Mouse (Mus musculus) limb, embryonic 15.5 days (tissue): Measurements from ENCODE around the gene Ncoa5. TPM values are rescaled to one million over a fixed set of nuclear protein-coding genes. Genes with fewer than 3 reads are reported as not detected.

ENCODE experiments used
- ATAC-seq: fragments of 200-750 bp; cut with Nextera tagmentation; 2 replicates; pipeline ENCODE4 v1.8.0; 2017; ENCODE audit warnings: low read depth, moderate TSS enrichment; ENCODE audit not compliant: insufficient number of reproducible peaks, low FRiP score, low TSS enrichment
- H3K27ac ChIP-seq: fragments of 300-500 bp; sonication (generic); 2 replicates; pipeline ENCODE4 v1.5.1; 2015; ENCODE audit warnings: moderate library complexity, mild to moderate bottlenecking, inconsistent platforms
- H3K27me3 ChIP-seq: fragments of 300-500 bp; sonication (generic); 2 replicates; pipeline ENCODE4 v1.6.1; 2015; ENCODE audit warnings: inconsistent platforms
- H3K36me3 ChIP-seq: fragments of 300-500 bp; sonication (generic); 2 replicates; pipeline ENCODE4 v1.6.1; 2015; ENCODE audit warnings: inconsistent platforms
- H3K4me1 ChIP-seq: fragments of 300-500 bp; sonication (generic); 2 replicates; pipeline ENCODE4 v1.6.1; 2015; ENCODE audit warnings: inconsistent platforms
- H3K4me2 ChIP-seq: fragments of 300-500 bp; sonication (generic); 2 replicates; pipeline ENCODE4 v1.6.1; 2015; ENCODE audit warnings: mild to moderate bottlenecking, inconsistent platforms
- H3K4me3 ChIP-seq: fragments of 300-500 bp; sonication (generic); 2 replicates; pipeline ENCODE4 v1.5.1; 2015; ENCODE audit warnings: mild to moderate bottlenecking, inconsistent platforms
- H3K9ac ChIP-seq: fragments of 300-500 bp; sonication (generic); 2 replicates; pipeline ENCODE4 v1.6.1; 2015; ENCODE audit warnings: inconsistent platforms
- H3K9me3 ChIP-seq: fragments of 300-500 bp; sonication (generic); 2 replicates; pipeline ENCODE4 v1.6.1; 2016; ENCODE audit warnings: inconsistent platforms
- WGBS: fragments of 180-500 bp; shearing (Covaris S2); methylation state at CpG from one replicate; pipeline ENCODE4 v1.1.7; 2015; 5-methylcytosine and 5-hydroxymethylcytosine counted together
- polyA plus RNA-seq: library from polyadenylated mRNA; unstranded; fragments of >200 nt; fragmentation: Nextera tagmentation; extraction: Ambion mirVana; gene quantifications from 2 replicates; pipeline ENCODE4 v1.2.1, GENCODE M21; 2015

The Ncoa5 gene
- polyA plus RNA-seq, 1 experiment from 2014 or later, result 62.9 TPM

DNA sequence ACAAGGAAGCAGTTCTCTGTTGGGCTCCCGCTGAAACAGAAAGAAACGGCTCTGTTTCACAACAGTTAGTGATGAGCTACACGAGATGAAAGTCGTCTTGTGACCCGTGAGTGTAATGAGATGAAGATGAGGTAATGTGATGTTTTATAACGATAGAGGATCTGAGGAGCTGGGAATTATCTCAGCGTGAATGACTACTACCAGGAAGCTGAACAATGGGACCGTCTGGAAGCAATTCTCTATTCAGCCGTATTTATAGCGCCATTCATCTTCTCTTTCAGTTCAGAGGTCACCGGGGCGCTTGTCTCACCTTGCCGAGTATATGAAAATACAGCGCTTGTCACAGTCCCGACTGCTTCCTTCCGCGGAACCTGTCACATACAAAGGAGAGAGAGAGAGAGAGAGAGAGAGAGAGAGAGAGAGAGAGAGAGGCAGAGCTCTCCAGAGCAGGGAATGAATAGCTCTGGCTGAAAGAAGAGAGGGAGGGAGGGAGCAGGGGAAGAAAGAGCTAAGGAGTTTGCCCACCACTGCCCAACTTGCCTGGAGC lies 8.5 kb upstream of the Ncoa5 start:
- Histone ChIP-seq H3K9ac (no peak overlapping the region), H3K4me2 (no peak overlapping the region), H3K27ac (no peak overlapping the region), H3K9me3 (no peaks in the 10 kb centered on the region), H3K36me3 (no peaks in the 10 kb centered on the region), H3K4me3 (no peak overlapping the region), H3K27me3 (0 out of 2 replicates have a peak, but pooled peaks cover 9% of the 10 kb centered on the region), H3K4me1 (no peaks in the 10 kb centered on the region)
- 5% methylated on average over 17 of the region's 17 CpGs for WGBS
- ATAC-seq, result no peak

DNA sequence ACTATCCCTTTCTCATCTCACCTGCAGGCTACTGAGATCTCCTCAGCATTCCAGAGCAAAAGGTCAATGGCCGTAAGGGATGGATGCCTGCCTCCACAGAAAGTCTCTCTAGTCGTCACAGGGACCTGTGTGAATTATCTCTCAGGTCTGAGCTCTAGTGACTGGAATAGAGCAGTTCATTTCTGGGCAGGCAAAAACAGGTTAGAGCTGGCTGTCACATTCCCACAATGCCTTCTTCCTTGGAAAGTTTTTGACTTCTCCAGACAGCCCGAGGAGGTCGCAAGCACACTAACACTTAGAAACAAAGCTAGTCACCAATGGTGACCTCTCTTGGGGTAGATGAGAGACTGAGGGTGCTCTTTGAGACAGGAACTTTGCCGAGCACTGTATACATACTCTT lies 7.5 kb upstream of the Ncoa5 start:
- no peak overlapping the region for H3K9ac ChIP-seq
- ATAC-seq, result no peak
- no peak overlapping the region for H3K4me2 ChIP-seq

DNA sequence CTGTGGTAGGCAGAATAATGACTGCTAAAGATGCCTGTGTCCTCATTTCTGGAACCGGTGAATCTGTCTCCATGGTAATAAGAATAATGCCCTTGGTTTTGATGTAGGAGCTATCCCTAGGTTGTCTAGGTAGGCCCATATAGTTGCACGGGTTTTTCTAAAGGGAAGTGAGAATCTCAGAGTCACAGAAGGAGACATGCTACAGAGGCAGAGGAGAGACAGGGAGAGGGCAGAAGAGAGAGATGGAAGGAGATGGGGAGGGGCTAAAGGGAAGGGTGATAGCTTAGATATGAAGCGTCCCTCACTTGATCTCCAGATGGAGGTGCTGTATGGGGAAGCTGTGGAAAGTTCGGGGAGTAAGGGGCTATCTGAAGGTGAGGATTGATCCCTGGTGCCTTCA lies 2.7 kb upstream of the Ncoa5 start:
- Histone ChIP-seq H3K9me3 (no peaks in the 10 kb centered on the region), H3K4me3 (no peak overlapping the region), H3K27ac (no peak overlapping the region), H3K36me3 (no peaks in the 10 kb centered on the region), H3K27me3 (no peaks in the 10 kb centered on the region), H3K9ac (no peak overlapping the region), H3K4me2 (no peak overlapping the region), H3K4me1 (peaks cover 19% of the 10 kb centered on the region)
- WGBS, result 67% methylated on average over 4 of the region's 4 CpGs
- no peak for ATAC-seq

More for the DNA sequence above, 7.5 kb upstream of the Ncoa5 start:
- Histone ChIP-seq H3K27ac (no peak overlapping the region), H3K4me3 (no peak overlapping the region), H3K9me3 (no peaks in the 10 kb centered on the region), H3K36me3 (no peaks in the 10 kb centered on the region), H3K4me1 (no peaks in the 10 kb centered on the region), H3K27me3 (0 out of 2 replicates have a peak, but pooled peaks cover 9% of the 10 kb centered on the region)
- 67% methylated on average over 5 of the region's 5 CpGs for WGBS

DNA sequence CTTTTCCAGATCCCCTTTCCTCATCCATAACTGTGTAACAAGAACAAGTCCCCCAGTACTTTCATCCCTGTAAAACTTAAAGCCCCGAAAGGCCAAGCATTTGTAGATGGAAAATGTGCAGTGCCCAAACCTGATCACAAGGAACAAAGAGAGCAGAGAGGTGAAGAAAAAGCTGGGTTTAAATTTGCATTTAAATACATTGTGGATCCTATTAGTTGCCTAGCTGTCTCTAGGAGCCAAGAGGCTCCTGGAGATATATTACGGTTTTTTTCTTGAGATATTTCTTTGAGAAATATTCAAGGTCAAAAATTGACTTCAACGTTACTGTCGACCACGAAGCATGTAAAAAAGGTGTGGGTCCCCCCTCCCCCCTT lies 378 bp upstream of the Ncoa5 start:
- peak overlapping the region; percentile 64 for H3K27ac ChIP-seq
- peak overlapping the region; percentile 83 for H3K4me2 ChIP-seq
- H3K9me3 ChIP-seq, result no peaks in the 10 kb centered on the region
- no peaks in the 10 kb centered on the region for H3K27me3 ChIP-seq
- H3K9ac ChIP-seq, result peak overlapping the region; percentile 18; the same call in 1 of the 2 replicates
- H3K4me3 ChIP-seq, result peak overlapping the region; percentile 95
- peaks cover 20% of the 10 kb centered on the region for H3K4me1 ChIP-seq
- no peak for ATAC-seq
- H3K36me3 ChIP-seq, result no peaks in the 10 kb centered on the region
- WGBS, result 31% methylated on average over 5 of the region's 5 CpGs

DNA sequence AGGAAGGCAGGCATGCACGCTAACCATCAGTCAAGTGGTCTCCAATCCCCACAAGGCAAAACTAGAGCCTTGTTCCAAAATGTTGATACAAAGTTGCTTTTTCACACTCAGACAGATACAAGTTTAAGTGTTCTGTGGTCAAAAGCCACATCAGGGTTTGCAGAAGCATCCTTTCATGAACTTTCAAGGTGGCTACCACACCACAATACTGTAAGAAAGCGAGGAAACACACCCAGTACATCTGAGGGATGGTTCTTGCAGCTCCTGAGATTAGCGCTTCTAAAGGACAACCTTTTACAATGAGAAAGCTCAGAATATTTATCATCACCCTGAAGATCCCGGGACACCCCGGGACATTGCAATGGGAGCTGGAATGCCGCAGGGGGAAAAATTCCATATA lies 1.4 kb downstream of the Ncoa5 start:
- no peak for ATAC-seq
- Histone ChIP-seq H3K9me3 (no peaks in the 10 kb centered on the region), H3K4me2 (peak overlapping the region; percentile 83), H3K27ac (no peak overlapping the region), H3K36me3 (no peaks in the 10 kb centered on the region), H3K4me3 (peak overlapping the region; percentile 95), H3K27me3 (no peaks in the 10 kb centered on the region), H3K9ac (0 out of 2 replicates have a peak overlapping the region, but pooled peaks have one; percentile 98), H3K4me1 (peaks cover 20% of the 10 kb centered on the region)
- WGBS, result 36% methylated on average over 6 of the region's 6 CpGs

DNA sequence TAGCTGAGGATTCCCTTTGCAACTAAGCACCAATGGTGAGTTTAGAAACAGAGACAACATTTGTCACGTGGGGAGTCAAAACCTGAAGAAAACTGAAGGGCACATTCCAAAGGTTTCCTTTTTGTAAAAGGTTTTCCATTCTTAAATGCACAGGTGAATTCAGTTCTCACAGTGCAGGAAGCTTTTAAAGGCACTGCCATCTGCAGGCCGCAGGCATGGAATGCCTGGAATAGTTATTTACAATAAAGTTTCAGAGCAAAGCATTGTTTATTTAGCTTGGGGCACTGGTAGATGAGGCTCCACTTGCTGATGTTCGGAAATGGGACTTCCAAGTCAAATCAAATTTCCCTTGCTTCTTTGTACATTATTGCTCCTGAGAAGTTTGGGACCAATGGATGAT lies 2.1 kb downstream of the Ncoa5 start:
- 37% methylated on average over 3 of the region's 3 CpGs for WGBS
- Histone ChIP-seq H3K4me3 (no peak overlapping the region), H3K36me3 (no peaks in the 10 kb centered on the region), H3K27me3 (no peaks in the 10 kb centered on the region), H3K9me3 (no peaks in the 10 kb centered on the region), H3K27ac (no peak overlapping the region), H3K9ac (no peak overlapping the region), H3K4me1 (peaks cover 20% of the 10 kb centered on the region), H3K4me2 (peak overlapping the region; percentile 83; the same call in 1 of the 2 replicates)
- no peak for ATAC-seq

DNA sequence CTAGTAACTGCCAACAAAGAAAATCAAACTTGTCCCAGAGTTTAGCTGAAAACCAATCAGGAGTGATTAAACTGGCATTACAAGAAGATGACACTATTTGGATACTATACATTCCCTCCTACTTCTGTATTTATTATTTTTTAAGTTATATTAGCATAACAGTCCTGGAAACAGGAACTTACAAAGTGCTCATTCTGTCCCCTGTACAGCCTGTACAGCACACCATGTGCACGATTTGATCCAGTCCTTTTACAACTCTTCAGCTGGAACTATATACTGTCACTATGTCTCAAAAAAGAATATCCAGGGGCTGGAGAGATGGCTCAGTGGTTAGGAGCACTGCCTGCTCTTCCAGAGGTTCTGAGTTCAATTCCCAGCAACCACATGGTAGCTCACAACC lies 7.5 kb downstream of the Ncoa5 start:
- Histone ChIP-seq H3K27me3 (no peaks in the 10 kb centered on the region), H3K27ac (no peak overlapping the region), H3K9ac (no peak overlapping the region), H3K9me3 (no peaks in the 10 kb centered on the region), H3K4me3 (no peak overlapping the region), H3K4me1 (no peaks in the 10 kb centered on the region), H3K4me2 (no peak overlapping the region), H3K36me3 (peaks cover 6% of the 10 kb centered on the region; the same call in 1 of the 2 replicates)
- 60% methylated on average over 1 of the region's 1 CpGs for WGBS
- no peak for ATAC-seq

DNA sequence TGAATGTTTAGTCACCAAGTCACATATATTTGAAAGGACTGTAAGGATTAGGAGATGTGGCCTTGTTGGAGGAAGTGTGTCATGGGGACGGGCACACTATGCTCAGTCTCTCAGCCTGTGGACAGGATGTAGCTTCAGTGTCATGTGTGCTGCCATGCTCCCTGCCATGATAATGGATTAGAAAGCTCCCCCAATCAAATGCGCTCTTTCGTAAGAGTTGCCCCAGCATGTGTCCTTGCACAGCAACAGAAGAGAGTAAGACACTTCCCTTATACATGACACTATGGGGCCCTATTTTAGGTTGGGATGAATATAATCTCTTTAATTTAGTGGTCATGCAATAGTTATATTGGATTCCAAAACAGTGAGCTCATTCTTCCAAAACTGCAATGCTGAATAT lies 14.2 kb downstream of the Ncoa5 start:
- no peak overlapping the region for H3K9ac ChIP-seq
- no peak for ATAC-seq
- no peak overlapping the region for H3K27ac ChIP-seq
- no peaks in the 10 kb centered on the region for H3K9me3 ChIP-seq
- H3K36me3 ChIP-seq, result peaks cover 21% of the 10 kb centered on the region
- no peaks in the 10 kb centered on the region for H3K4me1 ChIP-seq
- H3K27me3 ChIP-seq, result no peaks in the 10 kb centered on the region
- H3K4me3 ChIP-seq, result no peak overlapping the region
- 87% methylated on average over 3 of the region's 3 CpGs for WGBS
- no peak overlapping the region for H3K4me2 ChIP-seq

DNA sequence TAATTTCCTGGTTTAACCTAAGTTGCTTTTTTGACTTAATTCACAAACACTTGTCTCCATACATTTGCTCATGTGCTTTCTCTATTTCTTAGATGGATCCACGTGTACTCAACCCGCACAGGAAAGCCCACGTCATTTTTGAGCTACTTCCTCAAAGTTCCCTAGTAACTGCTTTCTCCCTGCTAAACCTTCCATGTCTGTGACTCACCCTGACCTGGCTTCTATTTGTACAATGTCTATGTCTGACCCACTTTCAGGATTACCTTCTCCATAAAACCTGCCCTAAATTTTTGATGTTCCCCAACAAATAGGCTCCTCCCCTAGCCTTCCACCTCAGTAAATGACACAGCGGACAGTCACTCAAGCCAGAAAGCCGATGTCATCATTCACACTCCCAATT lies 19.7 kb downstream of the Ncoa5 start:
- ATAC-seq, result no peak

DNA sequence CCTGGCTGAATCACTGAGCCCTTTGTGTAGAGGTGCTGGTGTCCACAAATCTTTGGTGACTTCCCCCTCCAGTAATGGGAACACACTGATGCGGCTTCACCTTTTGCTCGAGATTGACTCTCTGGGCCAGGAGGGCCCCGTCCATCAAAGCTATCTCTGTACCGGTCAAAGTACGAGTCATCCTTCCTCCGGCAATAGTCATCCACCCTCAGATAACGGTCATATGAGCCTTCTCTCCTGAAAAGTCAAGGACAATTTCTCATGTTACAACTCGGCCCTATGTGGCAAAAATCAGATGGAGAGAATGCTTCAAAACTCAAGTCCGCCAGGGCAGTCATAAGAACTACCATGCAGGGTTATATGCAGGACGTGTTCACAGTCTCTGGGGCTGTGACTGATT lies 24.3 kb downstream of the Ncoa5 start:
- H3K4me2 ChIP-seq, result no peak overlapping the region
- H3K9me3 ChIP-seq, result no peaks in the 10 kb centered on the region
- peaks cover 81% of the 10 kb centered on the region for H3K36me3 ChIP-seq
- H3K4me1 ChIP-seq, result no peaks in the 10 kb centered on the region
- no peak overlapping the region for H3K27ac ChIP-seq
- no peaks in the 10 kb centered on the region for H3K27me3 ChIP-seq
- 85% methylated on average over 10 of the region's 10 CpGs for WGBS
- no peak for ATAC-seq
- H3K9ac ChIP-seq, result no peak overlapping the region
- no peak overlapping the region for H3K4me3 ChIP-seq

More for the DNA sequence above, 19.7 kb downstream of the Ncoa5 start:
- H3K4me3 ChIP-seq, result no peak overlapping the region
- peaks cover 50% of the 10 kb centered on the region for H3K36me3 ChIP-seq
- no peaks in the 10 kb centered on the region for H3K9me3 ChIP-seq
- H3K4me1 ChIP-seq, result no peaks in the 10 kb centered on the region
- H3K27me3 ChIP-seq, result no peaks in the 10 kb centered on the region
- no peak overlapping the region for H3K4me2 ChIP-seq
- WGBS, result 92% methylated on average over 5 of the region's 5 CpGs
- H3K9ac ChIP-seq, result no peak overlapping the region
- H3K27ac ChIP-seq, result no peak overlapping the region

DNA sequence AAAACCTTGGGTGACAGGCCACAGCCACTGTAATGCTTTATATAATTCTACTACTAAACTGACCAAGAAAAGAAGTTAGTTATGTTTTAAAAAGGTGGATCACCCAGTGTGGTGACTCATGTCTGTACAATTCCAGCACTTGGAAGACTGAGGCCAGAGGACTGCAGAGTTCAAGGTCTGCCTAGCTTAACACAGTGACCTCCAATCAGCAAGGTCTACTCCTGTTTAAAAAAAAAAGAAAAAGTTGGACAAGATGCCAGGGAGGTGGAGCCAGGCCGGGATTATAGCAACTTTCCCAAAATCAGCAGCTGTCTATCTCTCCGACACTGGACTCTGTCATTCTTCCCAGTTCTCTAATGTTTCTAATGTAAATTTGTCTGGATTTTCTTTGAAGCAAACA lies 25.1 kb downstream of the Ncoa5 start:
- no peaks in the 10 kb centered on the region for H3K27me3 ChIP-seq
- WGBS, result 82% methylated on average over 2 of the region's 2 CpGs
- peaks cover 89% of the 10 kb centered on the region for H3K36me3 ChIP-seq
- no peak overlapping the region for H3K4me2 ChIP-seq
- H3K27ac ChIP-seq, result no peak overlapping the region
- no peaks in the 10 kb centered on the region for H3K9me3 ChIP-seq
- no peak overlapping the region for H3K9ac ChIP-seq
- no peak overlapping the region for H3K4me3 ChIP-seq
- no peaks in the 10 kb centered on the region for H3K4me1 ChIP-seq
- ATAC-seq, result no peak

DNA sequence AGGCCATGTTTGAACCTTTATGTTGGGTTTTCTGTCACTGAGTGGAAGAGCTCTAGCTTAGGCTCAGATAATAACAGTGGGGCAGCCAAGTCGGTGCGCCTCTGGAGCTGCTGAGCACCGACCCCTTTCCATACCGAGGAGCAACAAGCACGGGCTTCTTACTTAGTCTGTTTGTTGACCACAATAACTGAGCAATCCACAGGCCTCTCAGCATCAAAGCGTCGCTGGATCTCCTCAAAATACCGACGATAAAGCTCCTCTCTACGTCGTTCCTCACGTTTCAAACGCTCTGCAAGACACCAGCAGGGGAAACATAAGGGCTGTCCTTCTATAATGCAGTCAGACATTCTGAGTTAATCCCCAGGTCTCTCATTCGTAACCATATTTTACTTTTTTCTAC lies 25.5 kb downstream of the Ncoa5 start:
- H3K4me2 ChIP-seq, result no peak overlapping the region
- no peak overlapping the region for H3K4me3 ChIP-seq
- H3K27ac ChIP-seq, result no peak overlapping the region
- no peak for ATAC-seq
- H3K27me3 ChIP-seq, result no peaks in the 10 kb centered on the region
- no peaks in the 10 kb centered on the region for H3K9me3 ChIP-seq
- WGBS, result 97% methylated on average over 14 of the region's 14 CpGs
- H3K4me1 ChIP-seq, result no peaks in the 10 kb centered on the region
- H3K9ac ChIP-seq, result no peak overlapping the region
- H3K36me3 ChIP-seq, result peaks cover 93% of the 10 kb centered on the region

DNA sequence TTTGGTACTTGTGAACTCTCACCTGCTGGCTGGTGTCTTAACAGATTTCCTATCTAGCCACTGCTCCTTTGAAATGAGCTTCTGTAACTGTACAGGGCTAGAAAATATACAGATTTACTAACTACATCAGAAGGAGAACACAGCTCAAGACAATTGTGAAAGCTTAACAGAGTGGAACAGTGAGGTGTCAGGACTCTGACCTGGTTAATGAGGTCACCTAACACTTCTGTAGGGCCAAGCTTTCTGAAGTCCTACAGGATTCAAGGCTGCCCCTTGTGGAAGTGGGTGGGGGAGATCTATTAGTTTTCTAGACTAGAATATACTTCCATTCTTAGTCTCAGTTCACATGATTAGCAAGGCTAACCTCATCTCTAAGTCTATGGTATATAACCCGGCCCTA lies 26.7 kb downstream of the Ncoa5 start:
- no peak for ATAC-seq
- no peak overlapping the region for H3K9ac ChIP-seq
- no peaks in the 10 kb centered on the region for H3K4me1 ChIP-seq
- WGBS, result 93% methylated on average over 1 of the region's 1 CpGs
- H3K27ac ChIP-seq, result no peak overlapping the region
- peaks cover 100% of the 10 kb centered on the region for H3K36me3 ChIP-seq
- no peaks in the 10 kb centered on the region for H3K9me3 ChIP-seq
- no peak overlapping the region for H3K4me3 ChIP-seq
- H3K27me3 ChIP-seq, result no peaks in the 10 kb centered on the region
- H3K4me2 ChIP-seq, result no peak overlapping the region
